Mouse (Mus musculus) stomach, embryonic 16.5 days (tissue): ENCODE measurements around the gene Golgb1. TPM values are rescaled to one million over a fixed set of nuclear protein-coding genes. Genes with fewer than 3 reads are reported as not detected.

Experiments
- ATAC-seq: fragments of 200-750 bp; cut with Nextera tagmentation; 2 replicates; pipeline ENCODE4 v1.8.0; 2017; ENCODE audit warnings: moderate number of reproducible peaks, moderate TSS enrichment; ENCODE audit not compliant: insufficient read depth, low FRiP score
- H3K27ac ChIP-seq: fragments of 300-500 bp; sonication (generic); 2 replicates; pipeline ENCODE4 v1.5.1; 2014; ENCODE audit warnings: low read length
- H3K27me3 ChIP-seq: fragments of 300-500 bp; sonication (generic); 2 replicates; pipeline ENCODE4 v1.6.1; 2014; ENCODE audit warnings: low read length, control low read depth, mixed read lengths; ENCODE audit not compliant: control insufficient read depth, insufficient read depth
- H3K36me3 ChIP-seq: fragments of 300-500 bp; sonication (generic); 2 replicates; pipeline ENCODE4 v1.6.1; 2014; ENCODE audit warnings: low read length; ENCODE audit not compliant: control insufficient read depth, insufficient read depth
- H3K4me1 ChIP-seq: fragments of 300-500 bp; sonication (generic); 2 replicates; pipeline ENCODE4 v1.6.1; 2014; ENCODE audit warnings: low read length, control low read depth, mixed read lengths; ENCODE audit not compliant: control insufficient read depth, insufficient read depth
- H3K4me2 ChIP-seq: fragments of 300-500 bp; sonication (generic); 2 replicates; pipeline ENCODE4 v1.6.1; 2014; ENCODE audit warnings: low read depth, low read length, mixed read lengths
- H3K4me3 ChIP-seq: fragments of 300-500 bp; sonication (generic); replicated peaks from 2 replicates; pipeline ENCODE4 v1.5.1; 2014; ENCODE audit warnings: mild to moderate bottlenecking, low read length
- H3K9ac ChIP-seq: fragments of 300-500 bp; sonication (generic); 2 replicates; pipeline ENCODE4 v1.6.1; 2014; ENCODE audit warnings: low read length
- H3K9me3 ChIP-seq: fragments of 300-500 bp; sonication (generic); replicated peaks from 2 replicates; pipeline ENCODE4 v1.6.1; 2016; ENCODE audit warnings: low read length, control low read depth; ENCODE audit not compliant: control insufficient read depth
- WGBS: fragments of 180-500 bp; shearing (Covaris S2); extraction: QIAGEN DNeasy Blood & Tissue Kit; methylation state at CpG from one replicate; pipeline ENCODE4 v1.1.7; 2014; 5-methylcytosine and 5-hydroxymethylcytosine counted together
- polyA plus RNA-seq: library from polyadenylated mRNA; unstranded; fragments of >200 nt; fragmentation: Nextera tagmentation; extraction: Ambion mirVana; gene quantifications from 2 replicates; pipeline ENCODE4 v1.2.1, GENCODE M21; 2015

Golgb1 gene
- polyA plus RNA-seq, 1 experiment from 2014 or later: 97.0 TPM

- no peaks in the 10 kb centered on the region for H3K36me3 ChIP-seq
- H3K27ac ChIP-seq: no peak overlapping the region
- no peak overlapping the region for H3K4me2 ChIP-seq
- 48% methylated on average over 12 of the region's 12 CpGs for WGBS
- no peak overlapping the region for H3K9ac ChIP-seq
- H3K4me1 ChIP-seq: no peaks in the 10 kb centered on the region
- no peaks in the 10 kb centered on the region for H3K9me3 ChIP-seq
- no peaks in the 10 kb centered on the region for H3K27me3 ChIP-seq
- H3K4me3 ChIP-seq: no peak overlapping the region
- ATAC-seq: no peak
These were observed 70.0 kb downstream of the Golgb1 start for GRCm38 (mm10) chr16:36944895-36945424.

- ATAC-seq: no peak
- Histone ChIP-seq H3K9me3 (no peaks in the 10 kb centered on the region), H3K9ac (no peak overlapping the region), H3K27ac (no peak overlapping the region), H3K27me3 (no peaks in the 10 kb centered on the region), H3K4me3 (no peak overlapping the region), H3K4me2 (no peak overlapping the region), H3K4me1 (no peaks in the 10 kb centered on the region), H3K36me3 (no peaks in the 10 kb centered on the region)
- WGBS: 75% methylated on average over 8 of the region's 8 CpGs
These were observed 71.7 kb downstream of the Golgb1 start for GRCm38 (mm10) chr16:36946459-36947159.

GRCm38 (mm10) chr16:36947646-36948197 lies 72.8 kb downstream of the Golgb1 start:
- H3K4me1 ChIP-seq: no peaks in the 10 kb centered on the region
- H3K4me3 ChIP-seq: no peak overlapping the region
- H3K36me3 ChIP-seq: no peaks in the 10 kb centered on the region
- no peaks in the 10 kb centered on the region for H3K9me3 ChIP-seq
- no peak for ATAC-seq
- H3K27me3 ChIP-seq: no peaks in the 10 kb centered on the region
- no peak overlapping the region for H3K27ac ChIP-seq
- WGBS: 61% methylated on average over 4 of the region's 4 CpGs
- no peak overlapping the region for H3K4me2 ChIP-seq
- H3K9ac ChIP-seq: no peak overlapping the region

- 58% methylated on average over 8 of the region's 8 CpGs for WGBS
- H3K9me3 ChIP-seq: no peaks in the 10 kb centered on the region
These were observed 74.8 kb downstream of the Golgb1 start for GRCm38 (mm10) chr16:36949614-36950336.

GRCm38 (mm10) chr16:36951029-36951428 lies 76.1 kb downstream of the Golgb1 start:
- no peak for ATAC-seq
- Histone ChIP-seq H3K27me3 (no peaks in the 10 kb centered on the region), H3K9ac (no peak overlapping the region), H3K4me2 (no peak overlapping the region), H3K27ac (no peak overlapping the region), H3K36me3 (no peaks in the 10 kb centered on the region), H3K4me3 (no peak overlapping the region), H3K4me1 (no peaks in the 10 kb centered on the region), H3K9me3 (no peaks in the 10 kb centered on the region)
- 59% methylated on average over 4 of the region's 4 CpGs for WGBS

More at GRCm38 (mm10) chr16:36949614-36950336, 74.8 kb downstream of the Golgb1 start:
- H3K4me2 ChIP-seq: no peak overlapping the region
- H3K27me3 ChIP-seq: no peaks in the 10 kb centered on the region
- no peak overlapping the region for H3K27ac ChIP-seq
- H3K4me3 ChIP-seq: no peak overlapping the region
- no peak for ATAC-seq
- H3K4me1 ChIP-seq: no peaks in the 10 kb centered on the region
- no peaks in the 10 kb centered on the region for H3K36me3 ChIP-seq
- no peak overlapping the region for H3K9ac ChIP-seq

- Histone ChIP-seq H3K36me3 (no peaks in the 10 kb centered on the region), H3K4me2 (no peak overlapping the region), H3K27ac (no peak overlapping the region), H3K4me3 (no peak overlapping the region), H3K9ac (no peak overlapping the region), H3K4me1 (no peaks in the 10 kb centered on the region), H3K27me3 (no peaks in the 10 kb centered on the region), H3K9me3 (no peaks in the 10 kb centered on the region)
- WGBS: 75% methylated on average over 11 of the region's 11 CpGs
- ATAC-seq: no peak
These were observed 80.2 kb downstream of the Golgb1 start for GRCm38 (mm10) chr16:36955106-36955505.

DNA sequence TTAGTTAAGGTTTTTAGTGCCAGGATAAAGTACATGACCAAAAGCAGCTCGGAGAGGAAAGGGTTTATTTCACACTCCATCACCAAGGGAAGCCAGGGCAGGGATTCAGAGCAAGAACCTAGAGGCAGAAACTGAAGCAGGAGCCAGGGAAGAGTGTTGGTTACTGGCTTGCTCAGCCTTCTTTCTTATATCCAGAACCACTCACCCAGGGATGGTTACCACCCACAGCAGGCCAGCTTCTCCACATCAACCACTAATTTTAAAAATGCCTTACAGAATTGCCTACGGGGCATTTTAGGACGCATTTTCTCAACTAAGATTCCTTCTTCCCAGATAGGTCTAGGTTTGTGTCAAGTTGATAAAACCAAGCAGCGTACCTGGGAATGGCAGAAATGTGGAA lies 88.5 kb downstream of the Golgb1 start:
- WGBS: 82% methylated on average over 4 of the region's 4 CpGs
- Histone ChIP-seq H3K4me2 (no peak overlapping the region), H3K27ac (no peak overlapping the region), H3K4me1 (no peaks in the 10 kb centered on the region), H3K36me3 (no peaks in the 10 kb centered on the region), H3K9me3 (no peaks in the 10 kb centered on the region), H3K4me3 (no peak overlapping the region), H3K27me3 (no peaks in the 10 kb centered on the region), H3K9ac (no peak overlapping the region)
- no peak for ATAC-seq

- ATAC-seq: no peak
- Histone ChIP-seq H3K27ac (no peak overlapping the region), H3K4me2 (no peak overlapping the region), H3K9me3 (no peaks in the 10 kb centered on the region), H3K4me1 (no peaks in the 10 kb centered on the region), H3K9ac (no peak overlapping the region), H3K27me3 (no peaks in the 10 kb centered on the region), H3K4me3 (no peak overlapping the region), H3K36me3 (no peaks in the 10 kb centered on the region)
- 93% methylated on average over 2 of the region's 2 CpGs for WGBS
These were observed 104.2 kb downstream of the Golgb1 start for GRCm38 (mm10) chr16:36979127-36979526.
